Mouse (Mus musculus) heart, embryonic 12.5 days (tissue): Measurements from ENCODE around the gene Hpse2. TPM values are rescaled to one million over a fixed set of nuclear protein-coding genes. Genes with fewer than 3 reads are reported as not detected.
"Not testable (repeated sequence)": the region's sequence is repeated elsewhere in the genome, so short reads cannot be mapped to it uniquely, and the experiment has no call there.

Experiments
- ATAC-seq: fragments of 200-750 bp; cut with Nextera tagmentation; 2 replicates; pipeline ENCODE4 v1.8.0; 2017; ENCODE audit warnings: moderate TSS enrichment, moderate library complexity; ENCODE audit not compliant: insufficient number of reproducible peaks, low FRiP score
- H3K27ac ChIP-seq: fragments of 300-500 bp; sonication (generic); 2 replicates; pipeline ENCODE4 v1.5.1; 2016; ENCODE audit warnings: mild to moderate bottlenecking, moderate library complexity; ENCODE audit not compliant: poor library complexity, severe bottlenecking
- H3K27me3 ChIP-seq: fragments of 300-500 bp; sonication (generic); replicated peaks from 2 replicates; pipeline ENCODE4 v1.6.1; 2016; ENCODE audit warnings: mild to moderate bottlenecking, moderate library complexity
- H3K36me3 ChIP-seq: fragments of 300-500 bp; sonication (generic); 2 replicates; pipeline ENCODE4 v1.6.1; 2016; ENCODE audit warnings: mild to moderate bottlenecking, moderate library complexity
- H3K4me1 ChIP-seq: fragments of 300-500 bp; sonication (generic); replicated peaks from 2 replicates; pipeline ENCODE4 v1.6.1; 2016; ENCODE audit warnings: mild to moderate bottlenecking
- H3K4me2 ChIP-seq: fragments of 300-500 bp; sonication (generic); 2 replicates; pipeline ENCODE4 v1.6.1; 2016; ENCODE audit warnings: mild to moderate bottlenecking, moderate library complexity
- H3K4me3 ChIP-seq: fragments of 300-500 bp; sonication (generic); 2 replicates; pipeline ENCODE4 v1.5.1; 2016; ENCODE audit warnings: mild to moderate bottlenecking
- H3K9ac ChIP-seq: fragments of 300-500 bp; sonication (generic); 2 replicates; pipeline ENCODE4 v1.6.1; 2016; ENCODE audit warnings: mild to moderate bottlenecking, moderate library complexity
- H3K9me3 ChIP-seq: fragments of 300-500 bp; sonication (generic); replicated peaks from 2 replicates; pipeline ENCODE4 v1.6.1; 2016; ENCODE audit warnings: mild to moderate bottlenecking, moderate library complexity
- WGBS: fragments of 180-500 bp; shearing (Covaris S2); methylation state at CpG from one replicate; pipeline ENCODE4 v1.1.7; 2016; 5-methylcytosine and 5-hydroxymethylcytosine counted together
- polyA plus RNA-seq: library from polyadenylated mRNA; unstranded; fragments of >200 nt; fragmentation: Nextera tagmentation; extraction: Ambion mirVana; gene quantifications from 2 replicates; pipeline ENCODE4 v1.2.1, GENCODE M21; 2016

Hpse2 gene
- polyA plus RNA-seq, 1 experiment from 2014 or later: 0.51 TPM

DNA sequence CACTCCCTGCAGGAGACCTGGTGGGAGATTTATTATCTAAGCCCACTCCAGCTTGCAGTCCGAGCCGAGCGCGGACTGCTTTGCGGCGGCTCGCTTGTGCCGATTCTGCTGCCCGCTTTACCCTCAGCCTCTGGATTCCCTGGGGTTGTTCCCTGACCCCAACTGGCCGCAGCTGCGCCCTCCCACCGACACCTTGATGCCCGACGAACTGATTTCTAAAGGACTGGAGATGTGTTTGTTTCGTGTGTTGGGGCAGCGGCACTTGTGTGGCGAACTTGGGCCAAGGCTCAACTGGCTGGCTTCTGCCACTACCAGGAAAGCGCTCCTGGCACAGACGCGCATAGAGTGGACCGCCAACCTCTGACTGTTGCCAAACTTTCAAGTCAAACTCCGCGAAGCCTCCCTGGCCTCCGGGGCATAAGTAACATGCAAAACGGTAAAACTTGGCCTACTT lies 3.1 kb downstream of the Hpse2 start:
- Histone ChIP-seq H3K36me3 (no peaks in the 10 kb centered on the region), H3K27me3 (peaks cover 59% of the 10 kb centered on the region), H3K4me1 (peaks cover 24% of the 10 kb centered on the region), H3K4me3 (peak overlapping the region; percentile 44), H3K4me2 (peak overlapping the region; percentile 75), H3K27ac (no peak overlapping the region), H3K9me3 (no peaks in the 10 kb centered on the region), H3K9ac (no peak overlapping the region)
- WGBS: under 1% methylated on average over 25 of the region's 25 CpGs
- no peak for ATAC-seq

DNA sequence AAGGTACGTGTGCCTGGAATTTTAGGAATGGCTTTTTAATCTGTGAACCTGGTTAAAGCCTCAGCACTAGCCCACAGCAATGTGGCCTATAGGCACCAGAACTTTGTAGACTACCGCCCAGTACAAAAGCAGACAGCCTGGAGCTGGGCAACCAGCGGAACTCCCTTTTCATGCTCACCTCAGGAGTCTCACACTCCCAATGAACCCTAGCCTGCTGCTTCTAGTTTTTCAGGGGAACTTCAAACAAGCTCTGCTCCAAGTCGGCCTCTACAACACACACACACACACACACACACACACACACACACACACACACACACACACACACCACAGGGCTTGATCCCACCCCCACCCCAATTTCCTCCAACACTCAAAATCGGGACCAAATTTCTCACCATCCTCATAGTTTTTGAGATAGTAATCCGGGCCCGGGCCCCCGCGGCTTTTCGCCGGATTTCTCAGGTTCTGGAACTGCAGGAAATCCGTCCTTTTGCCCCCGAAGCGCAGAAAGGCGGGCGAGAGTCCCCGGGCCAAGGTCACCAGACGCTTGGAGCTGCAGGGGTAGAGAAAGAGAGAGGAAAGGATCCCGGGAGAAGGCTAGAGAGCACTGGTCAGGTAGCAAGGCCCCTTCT lies 3.7 kb downstream of the Hpse2 start:
- 4% methylated on average over 19 of the region's 19 CpGs for WGBS
- peaks cover 60% of the 10 kb centered on the region for H3K27me3 ChIP-seq
- no peak overlapping the region for H3K27ac ChIP-seq
- no peak for ATAC-seq
- no peak overlapping the region for H3K9ac ChIP-seq
- peak overlapping the region; percentile 75 for H3K4me2 ChIP-seq
- peak overlapping the region; percentile 44 for H3K4me3 ChIP-seq
- H3K36me3 ChIP-seq: no peaks in the 10 kb centered on the region
- peaks cover 24% of the 10 kb centered on the region for H3K4me1 ChIP-seq
- no peaks in the 10 kb centered on the region for H3K9me3 ChIP-seq

DNA sequence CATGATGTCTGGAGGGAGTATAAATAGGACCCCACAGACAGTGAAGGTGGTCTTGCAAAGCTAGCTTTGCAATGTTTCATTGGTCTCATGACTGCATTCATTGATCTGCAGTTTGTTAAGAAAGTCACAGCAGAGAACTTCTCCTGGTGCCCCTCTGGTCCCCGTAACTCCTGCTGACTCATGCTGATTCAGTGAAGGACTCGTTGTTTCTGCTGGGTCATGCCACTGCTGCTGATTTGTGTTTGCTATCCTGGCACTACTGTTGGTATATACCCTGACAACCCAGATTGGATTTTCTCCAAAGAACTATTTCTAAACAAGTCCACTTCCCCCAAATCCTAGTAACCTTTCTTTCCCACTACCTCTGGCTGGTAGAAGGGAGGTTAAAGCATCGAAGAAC lies 29.3 kb downstream of the Hpse2 start:
- no peak for ATAC-seq
- no peaks in the 10 kb centered on the region for H3K36me3 ChIP-seq
- no peaks in the 10 kb centered on the region for H3K4me1 ChIP-seq
- H3K27me3 ChIP-seq: no peaks in the 10 kb centered on the region
- WGBS: 80% methylated on average over 3 of the region's 3 CpGs
- H3K9me3 ChIP-seq: 0 out of 2 replicates have a peak, but pooled peaks cover 2% of the 10 kb centered on the region
- no peak overlapping the region for H3K27ac ChIP-seq
- H3K9ac ChIP-seq: no peak overlapping the region
- H3K4me3 ChIP-seq: no peak overlapping the region
- no peak overlapping the region for H3K4me2 ChIP-seq

DNA sequence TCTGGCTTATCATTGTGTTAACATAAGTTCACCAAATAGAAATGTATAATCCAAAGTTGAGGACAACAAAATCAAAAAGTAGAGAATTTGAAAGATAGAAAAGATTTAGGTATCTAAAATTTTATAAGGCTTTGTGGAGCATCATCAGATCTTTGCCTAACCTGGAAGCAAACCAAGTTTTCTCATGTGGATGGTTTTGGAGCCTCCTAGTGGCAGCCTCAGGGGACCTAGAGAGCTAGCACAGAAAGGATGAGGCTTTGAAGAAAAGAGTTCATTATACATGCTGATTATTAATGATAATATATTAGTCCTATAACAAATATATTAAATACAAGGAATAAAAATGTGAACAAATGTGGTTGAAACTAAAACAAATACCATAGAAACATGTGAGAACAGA lies 77.0 kb downstream of the Hpse2 start:
- no peak for ATAC-seq
- H3K27ac ChIP-seq: no peak overlapping the region

GRCm38 (mm10) chr19:43306756-43307155 lies 81.4 kb downstream of the Hpse2 start:
- no peaks in the 10 kb centered on the region for H3K27me3 ChIP-seq
- H3K4me3 ChIP-seq: no peak overlapping the region
- no peaks in the 10 kb centered on the region for H3K36me3 ChIP-seq
- no peaks in the 10 kb centered on the region for H3K4me1 ChIP-seq
- peaks cover 3% of the 10 kb centered on the region; the same call in 1 of the 2 replicates for H3K9me3 ChIP-seq
- H3K4me2 ChIP-seq: no peak overlapping the region
- no peak for ATAC-seq
- H3K9ac ChIP-seq: no peak overlapping the region
- H3K27ac ChIP-seq: no peak overlapping the region

More for the DNA sequence above, 77.0 kb downstream of the Hpse2 start:
- H3K4me2 ChIP-seq: no peak overlapping the region
- no peak overlapping the region for H3K9ac ChIP-seq
- no peaks in the 10 kb centered on the region for H3K36me3 ChIP-seq
- no peaks in the 10 kb centered on the region for H3K4me1 ChIP-seq
- H3K27me3 ChIP-seq: no peaks in the 10 kb centered on the region
- H3K9me3 ChIP-seq: peaks cover under 1% of the 10 kb centered on the region; the same call in 1 of the 2 replicates
- no peak overlapping the region for H3K4me3 ChIP-seq

GRCm38 (mm10) chr19:43281336-43281735 lies 106.8 kb downstream of the Hpse2 start:
- not testable (repeated sequence) for ATAC-seq, H3K9ac ChIP-seq, H3K4me2 ChIP-seq, H3K4me3 ChIP-seq, H3K4me1 ChIP-seq, H3K27ac ChIP-seq, H3K9me3 ChIP-seq, H3K36me3 ChIP-seq, H3K27me3 ChIP-seq
- WGBS: 80% methylated on average over 1 of the region's 1 CpGs

DNA sequence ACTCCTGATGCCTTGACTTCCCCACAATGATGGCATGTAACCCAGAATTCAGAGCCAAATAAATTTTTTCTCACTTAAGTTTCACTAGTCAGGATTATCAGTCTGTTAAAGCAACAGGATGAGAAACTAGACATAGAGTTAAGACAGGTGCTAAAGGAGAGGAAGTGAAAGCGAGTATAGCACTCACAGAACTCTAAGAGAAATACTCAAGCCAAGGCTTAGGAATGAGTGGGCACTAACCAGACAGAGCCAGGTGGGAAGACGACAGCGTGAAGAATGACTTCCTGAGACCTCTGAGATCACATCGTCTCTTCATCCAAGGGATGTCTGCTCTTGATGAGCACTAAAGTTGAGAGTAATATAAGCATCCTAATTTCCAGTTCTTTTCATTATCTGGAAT lies 144.2 kb downstream of the Hpse2 start:
- H3K9me3 ChIP-seq: no peaks in the 10 kb centered on the region
- 73% methylated on average over 4 of the region's 4 CpGs for WGBS
- no peak for ATAC-seq
- H3K36me3 ChIP-seq: no peaks in the 10 kb centered on the region
- H3K27ac ChIP-seq: no peak overlapping the region
- no peaks in the 10 kb centered on the region for H3K4me1 ChIP-seq
- no peak overlapping the region for H3K4me3 ChIP-seq
- no peak overlapping the region for H3K4me2 ChIP-seq
- H3K9ac ChIP-seq: no peak overlapping the region
- no peaks in the 10 kb centered on the region for H3K27me3 ChIP-seq

GRCm38 (mm10) chr19:43231711-43232110 lies 156.4 kb downstream of the Hpse2 start:
- no peak overlapping the region for H3K27ac ChIP-seq
- no peak overlapping the region for H3K4me3 ChIP-seq
- 70% methylated on average over 3 of the region's 3 CpGs for WGBS
- no peaks in the 10 kb centered on the region for H3K36me3 ChIP-seq
- H3K27me3 ChIP-seq: no peaks in the 10 kb centered on the region
- ATAC-seq: no peak
- H3K9ac ChIP-seq: no peak overlapping the region
- no peak overlapping the region for H3K4me2 ChIP-seq
- no peaks in the 10 kb centered on the region for H3K4me1 ChIP-seq
- no peaks in the 10 kb centered on the region for H3K9me3 ChIP-seq

GRCm38 (mm10) chr19:43193562-43193961 lies 194.6 kb downstream of the Hpse2 start:
- H3K36me3 ChIP-seq: no peaks in the 10 kb centered on the region
- H3K27ac ChIP-seq: no peak overlapping the region
- no peaks in the 10 kb centered on the region for H3K4me1 ChIP-seq
- WGBS: 60% methylated on average over 3 of the region's 3 CpGs
- no peak for ATAC-seq
- no peak overlapping the region for H3K9ac ChIP-seq
- H3K27me3 ChIP-seq: no peaks in the 10 kb centered on the region
- H3K9me3 ChIP-seq: no peaks in the 10 kb centered on the region
- no peak overlapping the region for H3K4me2 ChIP-seq
- H3K4me3 ChIP-seq: no peak overlapping the region

GRCm38 (mm10) chr19:43175437-43175965 lies 212.7 kb downstream of the Hpse2 start:
- Histone ChIP-seq H3K9ac (no peak overlapping the region), H3K27ac (no peak overlapping the region), H3K36me3 (no peaks in the 10 kb centered on the region), H3K4me1 (no peaks in the 10 kb centered on the region), H3K4me2 (no peak overlapping the region), H3K27me3 (no peaks in the 10 kb centered on the region), H3K9me3 (no peaks in the 10 kb centered on the region), H3K4me3 (no peak overlapping the region)
- ATAC-seq: no peak
- 81% methylated on average over 3 of the region's 3 CpGs for WGBS

GRCm38 (mm10) chr19:43174812-43175211 lies 213.3 kb downstream of the Hpse2 start:
- Histone ChIP-seq H3K27ac (no peak overlapping the region), H3K36me3 (no peaks in the 10 kb centered on the region), H3K9ac (no peak overlapping the region), H3K4me3 (no peak overlapping the region), H3K27me3 (no peaks in the 10 kb centered on the region), H3K4me1 (no peaks in the 10 kb centered on the region), H3K9me3 (no peaks in the 10 kb centered on the region), H3K4me2 (no peak overlapping the region)
- WGBS: 15% methylated on average over 2 of the region's 2 CpGs
- no peak for ATAC-seq

DNA sequence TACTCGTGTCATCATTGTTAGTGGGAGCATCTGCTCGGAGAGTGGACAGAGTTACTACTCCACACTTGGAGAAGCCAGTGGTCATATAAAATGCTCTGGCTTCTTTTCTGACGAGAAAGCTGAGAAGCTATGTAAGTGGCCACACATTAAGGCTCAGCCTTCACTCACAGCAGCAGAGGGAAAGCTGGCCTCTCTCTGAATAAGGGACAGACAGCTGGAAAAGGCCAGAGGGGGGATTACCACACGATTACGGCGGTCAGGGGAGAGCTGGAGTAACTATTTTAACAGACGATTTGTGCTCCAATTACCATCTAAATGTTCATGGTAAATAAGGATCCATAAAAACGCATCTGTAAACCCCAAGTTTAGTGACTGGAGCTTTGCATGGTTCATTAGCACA lies 232.1 kb downstream of the Hpse2 start:
- Histone ChIP-seq H3K27me3 (no peaks in the 10 kb centered on the region), H3K36me3 (no peaks in the 10 kb centered on the region), H3K4me3 (no peak overlapping the region), H3K9ac (no peak overlapping the region), H3K4me2 (no peak overlapping the region), H3K9me3 (no peaks in the 10 kb centered on the region), H3K4me1 (no peaks in the 10 kb centered on the region), H3K27ac (no peak overlapping the region)
- WGBS: 63% methylated on average over 8 of the region's 8 CpGs
- ATAC-seq: no peak
